Mouse (Mus musculus) heart, postnatal 0 days (tissue): ENCODE data around the gene Nelfa. TPM values are rescaled to one million over a fixed set of nuclear protein-coding genes. Genes with fewer than 3 reads are reported as not detected.

ENCODE experiments used
- ATAC-seq: fragments of 200-750 bp; cut with Nextera tagmentation; 2 replicates; pipeline ENCODE4 v1.8.0; 2017; ENCODE audit warnings: low read depth, moderate number of reproducible peaks, moderate library complexity; ENCODE audit not compliant: insufficient read depth
- DNase-seq: peaks from one replicate; pipeline ENCODE4 v3.0.0-alpha.2; 2016; ENCODE audit warnings: low spot score
- H3K27ac ChIP-seq: fragments of 300-500 bp; sonication (generic); 2 replicates; pipeline ENCODE4 v1.5.1; 2014; ENCODE audit warnings: low read depth, mild to moderate bottlenecking
- H3K27me3 ChIP-seq: fragments of 300-500 bp; sonication (generic); 2 replicates; pipeline ENCODE4 v1.6.1; 2014; ENCODE audit warnings: low read length, mixed read lengths; ENCODE audit not compliant: control insufficient read depth, insufficient read depth
- H3K36me3 ChIP-seq: fragments of 300-500 bp; sonication (generic); replicated peaks from 2 replicates; pipeline ENCODE4 v1.6.1; 2014; ENCODE audit warnings: low read length, mixed read lengths; ENCODE audit not compliant: control insufficient read depth, insufficient read depth
- H3K4me1 ChIP-seq: fragments of 300-500 bp; sonication (generic); 2 replicates; pipeline ENCODE4 v1.6.1; 2014; ENCODE audit warnings: antibody characterized with exemption; ENCODE audit not compliant: control insufficient read depth, insufficient read depth
- H3K4me2 ChIP-seq: fragments of 300-500 bp; sonication (generic); 2 replicates; pipeline ENCODE4 v1.6.1; 2014; ENCODE audit warnings: low read depth, mild to moderate bottlenecking, low read length, moderate library complexity
- H3K4me3 ChIP-seq: fragments of 300-500 bp; sonication (generic); 2 replicates; pipeline ENCODE4 v1.5.1; 2014; ENCODE audit warnings: low read depth, low read length
- H3K9ac ChIP-seq: fragments of 300-500 bp; sonication (generic); replicated peaks from 2 replicates; pipeline ENCODE4 v1.6.1; 2014; ENCODE audit warnings: low read depth, low read length, mixed read lengths
- H3K9me3 ChIP-seq: fragments of 300-500 bp; sonication (generic); replicated peaks from 2 replicates; pipeline ENCODE4 v1.6.1; 2016; ENCODE audit warnings: low read length; ENCODE audit not compliant: control insufficient read depth
- CTCF ChIP-seq: IDR thresholded peaks from 2 replicates; pipeline ENCODE4 v1.5.1; 2016; ENCODE audit warnings: antibody characterized with exemption, control low read depth, low read depth
- EP300 ChIP-seq: IDR thresholded peaks from 2 replicates; pipeline ENCODE4 v1.6.1; 2016; ENCODE audit warnings: antibody characterized with exemption, low read depth
- WGBS: fragments of 180-500 bp; shearing (Covaris S2); extraction: QIAGEN DNeasy Blood & Tissue Kit; methylation state at CpG from one replicate; pipeline ENCODE4 v1.1.7; 2014; 5-methylcytosine and 5-hydroxymethylcytosine counted together
- polyA plus RNA-seq: library from polyadenylated mRNA; unstranded; fragments of >200 nt; fragmentation: Nextera tagmentation; extraction: Ambion mirVana; gene quantifications from 2 replicates; pipeline ENCODE4 v1.2.1, GENCODE M21; 2015
- total RNA-seq: library from RNA; depleted of rRNA; stranded (reverse); fragments of >200 nt; gene quantifications from 2 replicates; pipeline ENCODE4 v1.2.3, GENCODE M21; 2014; ENCODE audit warnings: low replicate concordance

Nelfa gene
- total and polyA plus RNA-seq, 2 experiments from 2014 or later, result 18.9 to 20.6 TPM

DNA sequence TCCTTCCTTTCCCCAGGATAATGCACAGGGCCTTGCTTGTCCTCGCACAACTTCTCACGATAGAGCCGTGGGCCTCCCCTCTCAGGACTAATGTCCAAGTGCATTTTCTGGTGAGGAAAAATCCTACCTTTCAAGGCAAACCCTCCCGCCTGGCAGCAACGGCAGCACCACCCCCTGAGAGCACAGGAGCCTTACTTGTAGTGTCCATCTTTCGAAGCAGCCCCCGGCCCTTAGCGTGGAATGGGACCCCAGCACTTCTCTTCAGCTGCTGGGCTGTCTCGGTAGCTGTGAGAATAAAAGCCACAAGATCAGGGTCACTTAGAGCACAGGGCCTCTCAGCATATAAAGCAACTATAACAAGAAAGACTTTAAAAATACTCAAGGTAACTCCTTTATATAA lies 33.0 kb downstream of the Nelfa start:
- DNase-seq (no peak), ATAC-seq (no peak)
- Histone ChIP-seq H3K9me3 (no peaks in the 10 kb centered on the region), H3K9ac (no peak overlapping the region), H3K27me3 (no peaks in the 10 kb centered on the region), H3K4me3 (no peak overlapping the region), H3K36me3 (peaks cover 51% of the 10 kb centered on the region), H3K27ac (no peak overlapping the region), H3K4me1 (no peaks in the 10 kb centered on the region), H3K4me2 (no peak overlapping the region)
- no peak for TF ChIP-seq EP300
- 87% methylated on average over 9 of the region's 9 CpGs for WGBS

DNA sequence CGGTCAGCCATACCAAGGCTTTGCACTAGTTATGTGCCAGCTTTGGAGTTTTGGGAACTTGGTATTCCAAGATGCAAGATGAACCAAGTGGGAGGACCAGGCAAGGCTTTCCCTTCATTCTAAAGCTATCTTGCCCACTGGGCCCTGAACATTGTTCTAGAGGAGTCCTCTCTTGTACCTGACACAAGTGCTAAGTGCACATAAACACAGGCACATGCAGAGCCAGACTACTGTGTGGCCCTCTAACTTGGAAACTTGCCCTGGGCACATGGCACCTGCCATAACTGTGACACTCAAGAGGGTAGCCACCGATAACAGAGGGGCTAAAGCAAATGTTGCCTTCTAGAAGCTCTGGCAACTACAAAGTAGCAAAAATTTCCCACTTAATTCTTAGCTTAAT lies 33.5 kb downstream of the Nelfa start:
- H3K36me3 ChIP-seq, result peaks cover 56% of the 10 kb centered on the region
- ATAC-seq, result no peak
- no peaks in the 10 kb centered on the region for H3K9me3 ChIP-seq
- no peak overlapping the region for H3K27ac ChIP-seq
- no peaks in the 10 kb centered on the region for H3K4me1 ChIP-seq
- no peak overlapping the region for H3K4me2 ChIP-seq
- H3K27me3 ChIP-seq, result no peaks in the 10 kb centered on the region
- no peak for DNase-seq
- WGBS, result 72% methylated on average over 2 of the region's 2 CpGs
- TF ChIP-seq CTCF, result no peak
- TF ChIP-seq EP300, result no peak
- H3K4me3 ChIP-seq, result no peak overlapping the region
- H3K9ac ChIP-seq, result no peak overlapping the region

DNA sequence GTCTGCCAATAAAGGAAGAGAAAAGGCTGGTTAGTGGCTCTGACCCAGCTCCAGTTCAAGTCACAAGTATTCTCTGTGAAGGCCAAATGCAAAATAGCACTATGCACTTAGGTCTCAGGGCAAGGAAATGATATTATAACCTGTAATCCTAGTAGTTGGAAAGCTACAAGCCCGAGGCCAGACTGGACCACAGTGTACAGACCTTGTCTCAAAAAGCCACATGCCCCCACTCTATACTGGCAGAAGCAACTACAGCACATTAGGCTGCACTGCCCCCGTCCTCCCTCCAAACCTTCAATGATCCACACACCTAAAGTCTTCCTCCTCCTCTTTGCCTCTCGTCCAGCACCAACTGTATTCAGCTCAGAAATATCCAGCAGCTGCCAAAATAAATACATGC lies 34.9 kb downstream of the Nelfa start:
- no peak overlapping the region for H3K4me2 ChIP-seq
- no peak overlapping the region for H3K9ac ChIP-seq
- H3K36me3 ChIP-seq, result peaks cover 70% of the 10 kb centered on the region
- DNase-seq, result no peak
- H3K27ac ChIP-seq, result no peak overlapping the region
- no peak overlapping the region for H3K4me3 ChIP-seq
- TF ChIP-seq CTCF (no peak), EP300 (no peak)
- WGBS, result 84% methylated on average over 3 of the region's 3 CpGs
- ATAC-seq, result no peak
- no peaks in the 10 kb centered on the region for H3K4me1 ChIP-seq
- no peaks in the 10 kb centered on the region for H3K9me3 ChIP-seq
- no peaks in the 10 kb centered on the region for H3K27me3 ChIP-seq

DNA sequence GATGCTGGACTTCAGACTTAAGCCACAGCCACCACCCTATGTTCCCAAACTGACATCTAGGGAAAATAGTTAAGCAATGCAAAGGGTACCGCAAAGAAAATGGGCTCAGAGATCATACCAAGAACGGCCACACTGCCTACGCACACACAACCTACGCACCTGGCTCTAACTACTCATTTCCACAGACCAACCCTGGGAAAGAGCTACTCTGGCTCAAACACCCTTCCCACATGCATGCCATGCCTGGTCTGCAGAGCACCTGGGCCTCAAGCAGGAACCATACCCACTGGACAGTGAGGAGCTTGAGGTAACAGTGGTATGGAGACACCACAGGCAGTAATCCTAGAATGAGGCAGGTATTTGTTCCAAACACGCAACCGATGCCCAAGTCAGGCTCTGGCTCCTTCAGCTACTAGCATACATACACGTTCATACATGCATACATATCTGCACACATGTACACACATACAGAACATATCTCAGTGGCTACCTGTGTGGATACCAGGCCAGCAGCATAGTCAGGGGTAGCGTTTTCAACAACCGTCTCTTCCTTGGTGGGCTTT lies 35.4 kb downstream of the Nelfa start:
- no peak overlapping the region for H3K4me2 ChIP-seq
- DNase-seq (no peak), ATAC-seq (no peak)
- no peaks in the 10 kb centered on the region for H3K4me1 ChIP-seq
- H3K9me3 ChIP-seq, result no peaks in the 10 kb centered on the region
- no peaks in the 10 kb centered on the region for H3K27me3 ChIP-seq
- no peak overlapping the region for H3K9ac ChIP-seq
- no peak overlapping the region for H3K4me3 ChIP-seq
- H3K36me3 ChIP-seq, result peaks cover 75% of the 10 kb centered on the region
- no peak for TF ChIP-seq CTCF
- TF ChIP-seq EP300, result no peak
- 96% methylated on average over 9 of the region's 9 CpGs for WGBS
- H3K27ac ChIP-seq, result no peak overlapping the region

DNA sequence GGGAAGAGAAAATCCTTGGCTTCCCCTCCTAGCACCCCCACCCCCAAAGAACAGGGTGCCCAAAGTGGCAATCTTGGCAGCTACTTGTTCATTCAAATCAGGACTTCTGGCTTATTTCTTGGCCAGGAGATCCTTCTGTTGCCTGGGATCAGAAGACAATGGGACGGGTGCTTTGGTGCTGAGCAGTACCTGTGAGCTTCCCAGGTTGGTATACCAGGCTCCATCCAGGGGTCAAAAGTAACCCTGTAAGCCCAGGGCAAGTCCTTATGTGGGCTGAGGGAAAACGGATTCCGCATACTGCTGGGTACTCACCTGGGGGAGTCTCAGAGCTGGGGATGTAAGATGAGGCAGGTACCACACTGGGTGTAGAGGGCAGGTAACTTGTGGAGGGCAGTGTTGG lies 36.1 kb downstream of the Nelfa start:
- Histone ChIP-seq H3K27ac (no peak overlapping the region), H3K4me1 (no peaks in the 10 kb centered on the region), H3K36me3 (peaks cover 82% of the 10 kb centered on the region), H3K4me2 (no peak overlapping the region), H3K9ac (no peak overlapping the region), H3K27me3 (no peaks in the 10 kb centered on the region), H3K4me3 (no peak overlapping the region), H3K9me3 (no peaks in the 10 kb centered on the region)
- no peak for DNase-seq
- no peak for TF ChIP-seq EP300
- no peak for TF ChIP-seq CTCF
- WGBS, result 86% methylated on average over 3 of the region's 3 CpGs
- no peak for ATAC-seq

DNA sequence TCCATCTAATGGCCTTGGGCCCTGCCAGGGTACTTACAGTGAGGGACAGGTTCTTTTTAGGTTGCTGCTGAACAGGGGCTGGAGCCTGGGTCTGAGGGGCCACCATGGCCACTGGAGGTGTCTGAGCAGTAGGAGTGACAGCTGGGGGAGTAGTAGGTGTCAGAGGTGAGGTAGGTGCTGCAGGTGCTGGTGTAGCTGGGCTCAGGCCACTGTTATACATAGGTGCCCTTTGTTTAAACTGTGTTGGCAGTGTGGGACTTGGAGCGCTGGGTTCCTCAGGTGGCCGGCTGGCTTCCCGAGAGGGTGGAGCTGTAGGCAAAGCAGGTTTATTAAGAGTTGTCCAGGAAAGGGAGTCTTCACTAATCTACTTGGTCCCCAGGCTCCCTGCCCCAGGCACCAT lies 37.0 kb downstream of the Nelfa start:
- WGBS, result 84% methylated on average over 3 of the region's 3 CpGs
- no peak overlapping the region for H3K9ac ChIP-seq

More for the DNA sequence above, 37.0 kb downstream of the Nelfa start:
- ATAC-seq (no peak), DNase-seq (no peak)
- Histone ChIP-seq H3K9me3 (no peaks in the 10 kb centered on the region), H3K4me2 (no peak overlapping the region), H3K27ac (no peak overlapping the region), H3K27me3 (no peaks in the 10 kb centered on the region), H3K4me1 (no peaks in the 10 kb centered on the region), H3K36me3 (peaks cover 90% of the 10 kb centered on the region), H3K4me3 (no peak overlapping the region)
- TF ChIP-seq CTCF (no peak), EP300 (no peak)
